Mouse (Mus musculus): ENCODE measurements around the gene Copz1. TPM values are rescaled to one million over a fixed set of nuclear protein-coding genes. Genes with fewer than 3 reads are reported as not detected.

Copz1 gene
- total and polyA plus RNA-seq, 3 experiments = 59.7 to 152 (median 146) TPM

- DNase-seq = no peak
Observed at GRCm38 (mm10) chr15:103339166-103339960, 66.8 kb downstream of the Copz1 start.

GRCm38 (mm10) chr15:103339961-103340337 lies 67.4 kb downstream of the Copz1 start, which contains the start of gene Zfp385a:
TSS of gene Zfp385a (minus strand) at chr15:103340093.
- peak; percentile 75 for DNase-seq

GRCm38 (mm10) chr15:103340786-103341185 lies 68.3 kb downstream of the Copz1 start:
- DNase-seq = no peak

GRCm38 (mm10) chr15:103341547-103341946 lies 69.0 kb downstream of the Copz1 start:
- DNase-seq = no peak

DNA sequence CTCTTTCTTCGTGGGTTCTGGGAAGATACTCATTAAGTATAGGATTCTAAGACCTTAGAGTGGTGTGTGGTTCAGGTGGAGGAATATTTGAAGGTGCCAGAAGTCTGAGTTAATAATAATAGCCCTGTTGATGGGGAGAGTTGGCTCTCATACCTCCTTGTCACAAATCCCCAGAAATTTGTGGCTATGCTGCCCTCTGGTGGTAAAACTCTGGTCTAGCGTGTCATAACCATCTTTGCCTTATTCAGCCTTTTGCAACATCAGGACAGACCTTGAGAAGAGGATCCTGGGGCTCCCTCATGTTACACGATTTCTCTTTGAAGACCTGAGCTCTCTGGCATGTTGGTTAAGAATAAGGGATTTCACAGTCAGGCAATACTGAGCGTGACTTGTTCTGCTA lies 69.9 kb downstream of the Copz1 start:
- DNase-seq = peak; percentile 80

DNA sequence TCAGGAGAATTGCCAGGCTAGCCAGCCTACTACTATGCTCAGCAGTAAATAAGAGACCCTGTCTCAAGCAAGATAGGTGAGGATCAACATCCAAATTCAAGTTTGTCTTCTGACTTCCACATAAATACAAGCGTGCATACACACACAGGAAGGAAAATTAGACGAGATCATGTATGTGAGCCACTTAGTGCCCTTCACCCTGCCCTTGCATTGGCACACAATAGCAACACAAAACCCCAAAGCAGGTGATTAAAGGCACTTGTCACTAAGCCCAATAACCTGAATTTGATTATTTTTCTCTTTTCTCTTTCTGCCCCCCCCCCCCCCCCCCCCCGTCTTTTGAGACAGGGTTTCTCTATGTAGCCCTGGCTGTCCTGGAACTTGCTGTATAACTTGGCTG lies 70.5 kb downstream of the Copz1 start:
- DNase-seq = no peak

- no peak for DNase-seq
Observed at GRCm38 (mm10) chr15:103343556-103343955, 71.0 kb downstream of the Copz1 start.

DNA sequence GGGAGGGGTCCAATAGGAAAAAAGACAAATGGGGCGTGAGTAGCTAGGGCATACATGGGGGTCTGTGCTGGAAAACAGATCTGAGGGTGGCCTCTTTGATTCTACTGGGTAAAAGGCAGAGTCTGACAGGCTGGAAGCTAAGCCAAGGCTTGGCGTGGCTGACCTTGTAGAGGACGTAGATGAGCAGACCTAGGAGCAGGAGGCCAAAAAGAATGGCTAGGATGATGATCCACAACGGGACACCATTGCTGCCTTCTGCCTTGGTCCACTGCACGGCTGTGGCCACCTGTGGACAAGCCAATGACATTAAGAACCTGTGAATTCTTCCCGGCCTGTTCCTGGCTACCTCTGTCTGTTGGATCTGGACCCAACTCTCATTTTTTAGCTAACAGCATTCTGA lies 73.3 kb downstream of the Copz1 start:
- no peak for DNase-seq

DNA sequence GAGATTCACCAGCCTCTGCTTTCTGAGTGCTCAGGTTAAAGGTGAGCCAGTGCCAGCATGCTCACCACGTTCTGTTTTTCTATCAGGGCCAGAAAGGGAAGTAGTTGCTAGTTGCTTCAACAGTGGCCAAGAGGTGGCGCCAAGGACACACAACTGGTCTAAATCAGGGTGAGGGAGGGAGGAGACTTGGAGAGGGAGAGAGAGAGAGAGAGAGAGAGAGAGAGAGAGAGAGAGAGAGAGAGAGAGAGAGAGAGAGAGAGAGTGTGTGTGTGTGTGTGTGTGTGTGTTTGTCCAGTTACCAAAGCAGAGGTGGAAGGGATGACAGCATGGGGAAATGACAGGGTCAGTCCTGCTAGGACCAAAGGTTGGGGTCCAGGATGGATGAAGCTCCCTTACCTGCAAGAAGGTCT lies 74.8 kb downstream of the Copz1 start:
- peak; percentile 65 for DNase-seq

Small RNAs within 50 kb of the gene (microRNA-seq; reads per million reads assigned to microRNA genes)
- gene Mir148b = 56.0 to 114 reads per million in 2 experiments

Other genes with a start within 250 kb of the Copz1 start
- 10 to 100 TPM; 11.0 to 16.7 TPM for gene Smug1, start 105.6 kb upstream of the Copz1 start, total RNA-seq (2021)
- gene Smug1, start 105.6 kb upstream of the Copz1 start, polyA plus RNA-seq (2012; rRNA removed) = 16.6 and 17.1 TPM in 2 replicates
- gene Cbx5, start 32.9 kb upstream of the Copz1 start, total RNA-seq (2021) = 10 to 100 TPM; 76.3 to 80.2 TPM
- 4.4 and 4.7 TPM in 2 replicates for gene Cbx5, start 32.9 kb upstream of the Copz1 start, polyA plus RNA-seq (2012; rRNA removed)
- 100 to 1,000 TPM; 140 to 208 TPM for gene Hnrnpa1, start 32.3 kb upstream of the Copz1 start, total RNA-seq (2021)
- gene Hnrnpa1, start 32.3 kb upstream of the Copz1 start, polyA plus RNA-seq (2012; rRNA removed) = 8.1 TPM in 2 replicates
- gene Nfe2, start 14.3 kb upstream of the Copz1 start, total RNA-seq (2021) = under 1 TPM; 0.21 to 0.95 TPM
- gene Nfe2, start 14.3 kb upstream of the Copz1 start, polyA plus RNA-seq (2012; rRNA removed) = 0.38 and 0.83 TPM in 2 replicates
- gene Gpr84, start 37.9 kb downstream of the Copz1 start, total RNA-seq (2021) = not detected
- gene Gpr84, start 37.9 kb downstream of the Copz1 start, polyA plus RNA-seq (2012; rRNA removed) = 0.09 and 0.15 TPM in 2 replicates
- 10 to 100 TPM; 10.1 to 18.3 TPM for gene Zfp385a, start 67.4 kb downstream of the Copz1 start, total RNA-seq (2021)
- gene Zfp385a, start 67.4 kb downstream of the Copz1 start, polyA plus RNA-seq (2012; rRNA removed) = 16.7 and 17.1 TPM in 2 replicates
- gene Itga5, start 94.0 kb downstream of the Copz1 start, total RNA-seq (2021) = 10 to 100 TPM; 28.4 to 36.0 TPM
- 28.5 and 33.7 TPM in 2 replicates for gene Itga5, start 94.0 kb downstream of the Copz1 start, polyA plus RNA-seq (2012; rRNA removed)
- not detected for gene Gtsf1, start 157.8 kb downstream of the Copz1 start, total RNA-seq (2021)
- not detected in 2 replicates for gene Gtsf1, start 157.8 kb downstream of the Copz1 start, polyA plus RNA-seq (2012; rRNA removed)
- not detected for gene Gtsf2, start 175.8 kb downstream of the Copz1 start, total RNA-seq (2021)
- not detected in 2 replicates for gene Gtsf2, start 175.8 kb downstream of the Copz1 start, polyA plus RNA-seq (2012; rRNA removed)
- gene Nckap1l, start 181.1 kb downstream of the Copz1 start, total RNA-seq (2021) = 1 to 10 TPM; 4.7 to 6.5 TPM
- 2.6 and 3.5 TPM in 2 replicates for gene Nckap1l, start 181.1 kb downstream of the Copz1 start, polyA plus RNA-seq (2012; rRNA removed)
- gene Pde1b, start 230.3 kb downstream of the Copz1 start, total RNA-seq (2021) = 10 to 100 TPM in 1 of 2 experiments, 1 to 10 TPM in 1; 6.8 to 10.4 TPM
- gene Pde1b, start 230.3 kb downstream of the Copz1 start, polyA plus RNA-seq (2012; rRNA removed) = 2.7 and 3.7 TPM in 2 replicates